Mouse (Mus musculus) olfactory bulb, adult 2 months (tissue): Measurements from ENCODE around the gene Six5.

Experiments
- CTCF ChIP-seq: fragments of 200-500 bp; IDR thresholded peaks from 2 replicates; pipeline ENCODE4 v1.5.1; 2012; ENCODE audit warnings: low read depth, mild to moderate bottlenecking, low read length, moderate library complexity; ENCODE audit not compliant: insufficient read depth
- POLR2A ChIP-seq: fragments of 200-500 bp; IDR thresholded peaks from 2 replicates; pipeline ENCODE4 v1.6.1; 2012; ENCODE audit warnings: mild to moderate bottlenecking, low read depth, low read length, moderate library complexity; ENCODE audit not compliant: insufficient read depth

GRCm38 (mm10) chr7:19136168-19136567 is 41.8 kb downstream of the Six5 start:
- TF ChIP-seq CTCF (no peak), POLR2A (no peak)
